Mouse (Mus musculus) spleen, postnatal 10 days (tissue): ENCODE results near the gene Gria3.

Source experiments
- DNase-seq, 2 experiments: peaks; one replicate each; pipeline ENCODE4 v3.0.0; 2021 to 2022; ENCODE audit warnings: low spot score in 2 of 2

The Gria3 gene

GRCm38 (mm10) chrX:41573079-41573478 lies 172.4 kb downstream of the Gria3 start:
- no peak for DNase-seq

- no peak for DNase-seq
Measured at GRCm38 (mm10) chrX:41578797-41579196, 178.1 kb downstream of the Gria3 start.

- DNase-seq, result no peak
Measured at GRCm38 (mm10) chrX:41587692-41588091, 187.0 kb downstream of the Gria3 start.

- no peak for DNase-seq
Measured at GRCm38 (mm10) chrX:41607181-41607580, 206.5 kb downstream of the Gria3 start.

- peak in 1 of 2 experiments; percentile 12 for DNase-seq
Measured at GRCm38 (mm10) chrX:41614920-41615319, 214.3 kb downstream of the Gria3 start.

GRCm38 (mm10) chrX:41616928-41617327 lies 216.3 kb downstream of the Gria3 start:
- DNase-seq, result no peak

GRCm38 (mm10) chrX:41618396-41618795 lies 217.7 kb downstream of the Gria3 start:
- DNase-seq, result no peak

GRCm38 (mm10) chrX:41633576-41633975 lies 232.9 kb downstream of the Gria3 start:
- no peak for DNase-seq

GRCm38 (mm10) chrX:41644954-41645353 lies 244.3 kb downstream of the Gria3 start:
- DNase-seq, result no peak

- DNase-seq, result no peak
Measured at GRCm38 (mm10) chrX:41657791-41658190, 257.1 kb downstream of the Gria3 start.

GRCm38 (mm10) chrX:41688869-41689268 lies 288.2 kb downstream of the Gria3 start:
- DNase-seq, result no peak

GRCm38 (mm10) chrX:41692076-41692475 lies 291.4 kb downstream of the Gria3 start:
- no peak for DNase-seq
